Mouse (Mus musculus) naive thymus-derived CD4-positive, alpha-beta T cell, adult 2 months (primary cell): ENCODE measurements at regions not wholly inside any gene's neighbourhood (a gene's known extent, or its start where the extent isn't known, plus 50 kb on each side); places are given as distances from the start of the nearest gene placed in this dataset.
A peak's percentile ranks its signal among the peaks of the same experiment; 100 is the strongest.

Source experiments
- DNase-seq: peaks from one replicate; pipeline ENCODE4 v3.0.0-alpha.2; 2011; ENCODE audit warnings: low read depth

DNA sequence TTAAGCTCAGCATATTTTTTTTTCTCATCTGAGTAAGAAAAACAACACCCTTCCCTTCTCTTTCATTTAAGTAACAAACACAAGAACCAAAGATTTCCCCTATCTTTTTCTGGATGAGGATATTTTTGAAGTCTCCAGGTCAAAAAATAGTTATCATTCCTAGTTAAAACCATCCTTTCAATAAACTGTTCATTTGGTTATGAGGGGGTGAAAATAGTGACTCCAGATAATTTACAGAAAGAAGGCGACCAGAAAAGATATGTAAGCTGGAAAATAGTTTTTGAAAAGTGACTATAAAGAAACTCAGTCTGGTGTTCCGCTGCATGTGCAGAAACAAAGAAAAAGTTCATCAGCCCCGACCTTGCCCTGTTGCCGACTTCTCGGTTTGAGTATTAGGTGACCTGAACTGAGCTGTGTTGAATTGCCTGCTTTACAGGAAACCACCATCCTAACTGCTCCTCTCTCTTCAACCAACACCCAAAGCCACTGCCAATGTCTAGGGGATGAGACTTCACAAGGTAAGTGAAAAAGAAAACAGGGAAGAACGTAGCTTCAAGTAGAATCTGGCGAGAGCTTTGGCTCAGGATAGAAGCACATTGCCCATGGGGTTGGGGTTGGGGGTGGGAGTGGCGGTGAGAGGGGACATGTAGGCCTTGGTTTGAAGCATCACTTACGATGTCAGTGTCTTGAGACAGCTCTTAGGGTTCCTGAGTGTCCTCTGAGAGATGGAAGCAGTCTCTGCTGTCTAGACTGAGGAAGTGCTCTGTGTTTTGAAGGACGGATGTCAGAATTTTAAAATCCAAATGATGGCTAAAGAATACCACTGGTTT, 104.6 kb downstream of the Ube2e3 start:
- no peak for DNase-seq

DNA sequence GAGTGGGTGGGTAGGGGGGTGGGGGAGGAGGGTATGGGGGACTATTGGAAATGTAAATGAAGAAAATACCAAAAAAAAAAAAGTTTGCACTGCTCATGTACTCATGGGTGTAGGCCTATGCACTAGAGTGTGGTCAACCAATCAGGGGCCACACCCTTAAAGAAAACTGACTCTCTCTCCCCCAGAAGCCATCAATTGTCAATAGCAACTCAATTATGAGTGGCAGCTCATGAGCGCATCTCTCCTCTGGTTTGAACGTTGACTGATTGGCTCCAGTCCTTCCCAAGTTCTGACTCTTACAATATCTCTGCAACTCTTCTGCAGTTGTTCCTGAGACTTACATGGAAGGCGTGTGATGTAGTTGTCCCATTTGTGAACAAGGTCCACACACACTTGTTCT, 105.9 kb downstream of the Ube2e3 start:
- no peak for DNase-seq

DNA sequence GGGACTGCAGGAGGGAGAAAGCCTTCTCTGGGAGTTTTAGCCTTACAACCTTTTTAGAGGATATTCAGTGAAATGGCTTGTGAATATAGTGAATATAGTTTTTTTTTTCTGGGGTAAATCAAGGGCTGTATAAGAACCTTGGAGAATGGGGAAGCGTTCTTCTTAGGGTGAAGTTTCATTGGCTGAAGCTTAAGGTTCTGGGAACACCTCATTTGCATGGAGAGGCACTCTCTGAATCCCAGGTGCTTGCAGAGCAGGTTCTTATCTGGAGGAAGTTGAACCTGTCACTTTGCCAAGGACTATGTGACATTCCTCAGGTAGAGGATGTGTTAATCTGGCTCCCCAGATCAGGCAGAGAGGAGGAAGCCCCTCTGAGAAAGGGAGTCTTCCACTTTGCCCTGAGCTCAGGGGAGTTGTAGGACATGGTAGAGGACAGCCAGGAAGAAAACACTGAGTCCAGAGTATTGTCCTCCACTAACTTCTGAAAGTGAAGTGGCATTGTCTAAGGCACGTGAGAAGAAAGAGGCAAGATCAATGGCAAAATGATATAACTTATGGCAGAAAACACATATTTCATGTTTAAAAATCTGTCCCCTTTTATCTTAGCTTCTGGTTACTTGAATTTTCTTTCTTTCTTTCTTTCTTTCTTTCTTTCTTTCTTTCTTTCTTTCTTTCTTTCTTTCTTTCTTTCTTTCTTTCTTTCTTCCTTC, 106.9 kb downstream of the Ube2e3 start:
- DNase-seq: no peak

DNA sequence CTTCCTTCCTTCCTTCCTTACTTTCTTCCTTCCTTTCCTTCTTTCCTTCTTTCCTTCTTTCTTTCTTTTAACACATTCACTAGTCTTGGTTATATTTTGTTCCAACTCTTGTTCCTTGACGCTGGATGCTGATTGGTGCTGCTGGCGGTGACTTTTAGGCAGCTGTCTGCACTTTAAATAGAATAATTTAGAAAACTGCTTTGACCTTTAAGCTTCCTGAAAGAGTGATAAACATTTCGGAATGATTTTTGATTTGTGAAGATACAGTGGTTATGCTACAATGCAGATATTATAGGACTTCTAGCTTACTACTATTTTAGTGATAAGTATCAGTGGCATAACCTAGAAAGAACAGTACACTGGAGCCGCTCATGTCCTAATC, 107.5 kb downstream of the Ube2e3 start:
- no peak for DNase-seq

DNA sequence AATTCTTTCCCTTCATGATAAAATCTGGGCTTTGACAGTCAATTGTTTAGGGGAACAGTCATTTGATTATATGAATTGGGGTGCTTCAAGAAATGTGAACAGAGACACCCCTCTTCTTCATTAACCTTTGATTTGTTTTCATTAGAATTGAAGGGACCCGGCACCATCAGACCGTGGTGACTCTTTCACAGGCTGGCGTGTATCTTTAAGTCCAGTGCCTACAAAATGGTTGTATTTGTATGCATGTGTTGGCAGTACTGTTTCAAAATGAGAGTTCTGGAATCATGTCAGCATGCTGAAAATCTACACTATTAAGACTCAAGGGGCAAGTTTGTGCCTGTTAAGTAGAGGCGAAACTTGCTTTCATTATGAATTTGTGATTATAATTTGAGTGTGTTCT, 108.2 kb downstream of the Ube2e3 start:
- DNase-seq: no peak

DNA sequence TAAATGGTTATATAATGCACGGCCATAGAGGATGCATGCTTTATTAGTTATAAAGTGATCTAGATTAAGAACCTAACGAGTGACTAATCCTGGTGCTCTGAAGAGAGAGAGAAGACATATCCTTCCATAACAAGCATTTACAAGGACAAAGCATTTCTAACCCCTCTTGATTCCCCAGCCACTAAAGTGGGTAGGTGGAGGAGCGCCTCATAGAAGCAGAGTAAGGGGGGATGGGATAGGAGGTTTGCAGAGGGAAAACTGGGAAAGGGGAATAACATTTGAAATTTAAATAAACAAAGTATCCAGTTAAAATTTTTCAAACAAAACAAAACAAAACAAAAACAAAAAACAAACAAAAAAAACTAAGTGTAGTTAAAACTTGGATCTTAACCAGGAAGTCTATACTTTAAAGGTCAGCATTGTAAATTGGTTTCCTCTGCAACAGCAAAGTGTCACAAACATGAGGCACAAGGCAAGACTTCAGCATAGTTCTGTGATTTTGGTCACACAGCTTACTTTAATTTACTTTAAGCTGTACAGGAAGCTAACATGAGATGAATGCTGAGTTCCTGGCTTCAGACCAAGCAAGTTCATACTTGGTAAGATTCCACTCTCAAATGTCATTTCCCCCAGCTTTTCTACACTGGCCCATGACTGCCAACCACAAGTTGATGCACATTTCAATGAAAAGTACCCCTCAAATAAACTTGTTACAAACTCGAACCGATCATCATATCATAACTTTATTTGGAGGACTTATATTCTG, 109.9 kb downstream of the Ube2e3 start:
- DNase-seq: peak; percentile 49

DNA sequence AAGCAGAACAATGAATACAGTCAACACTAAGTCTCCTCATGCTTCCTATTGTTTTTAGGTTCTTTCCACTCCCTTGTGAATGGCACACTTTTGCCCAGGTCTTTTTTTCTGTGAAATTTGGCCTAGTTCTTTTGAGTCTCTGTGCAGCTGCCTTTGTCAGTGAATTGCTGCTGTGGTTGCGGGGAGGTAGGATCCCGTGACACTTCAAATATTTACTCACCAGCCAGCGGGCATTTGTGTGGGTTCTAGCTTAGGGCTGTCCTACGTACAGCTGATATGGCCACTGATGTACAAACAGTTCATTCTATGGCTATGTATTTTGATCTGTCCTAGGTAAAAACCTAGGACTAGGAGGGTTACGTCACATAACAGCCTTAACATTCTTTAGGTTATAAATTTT, 112.1 kb downstream of the Ube2e3 start:
- no peak for DNase-seq

DNA sequence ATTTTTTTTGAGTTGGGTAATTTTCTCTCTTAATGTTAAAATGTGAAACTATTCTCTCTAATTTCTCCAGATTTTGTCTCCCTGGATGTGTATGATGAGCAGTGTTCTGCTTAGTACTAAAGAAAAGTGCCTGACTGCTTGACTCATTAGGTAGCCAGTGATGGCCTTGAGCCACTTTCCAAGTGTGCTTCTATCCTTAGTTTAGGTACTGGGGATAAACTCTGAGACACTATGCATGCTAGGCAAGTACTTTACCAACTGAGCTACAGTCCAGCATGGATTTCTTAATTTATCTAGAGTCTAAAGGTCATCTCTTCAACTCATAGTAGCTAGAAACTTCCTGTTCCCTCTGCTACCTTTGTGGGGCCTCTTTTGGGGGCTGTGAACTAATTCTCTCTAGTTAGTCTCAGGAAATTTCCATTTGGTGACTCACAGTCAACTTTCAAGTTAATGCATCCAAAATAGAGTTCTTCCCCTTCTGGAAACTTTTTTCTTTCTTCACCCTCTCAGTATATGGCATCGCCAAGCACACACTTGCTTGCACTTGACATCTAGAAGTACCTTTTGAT, 112.8 kb downstream of the Ube2e3 start:
- DNase-seq: no peak

DNA sequence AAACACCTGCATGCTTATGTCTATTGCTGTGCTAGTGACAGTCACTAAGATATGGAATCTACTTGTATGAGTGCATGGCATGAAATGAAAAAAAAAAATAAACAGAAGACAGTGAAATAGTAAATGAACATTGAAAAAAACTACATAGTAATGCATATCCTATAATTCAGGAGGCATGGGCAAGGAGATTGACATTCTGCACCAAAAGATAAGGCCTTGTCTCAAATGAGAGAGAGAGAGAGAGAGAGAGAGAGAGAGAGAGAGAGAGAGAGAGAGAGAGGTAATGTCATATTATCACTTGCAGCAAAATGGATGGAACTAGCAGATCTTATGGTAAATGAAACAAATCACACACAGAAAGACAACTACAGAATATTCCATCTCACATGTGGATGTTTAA, 115.4 kb downstream of the Ube2e3 start:
- DNase-seq: no peak

DNA sequence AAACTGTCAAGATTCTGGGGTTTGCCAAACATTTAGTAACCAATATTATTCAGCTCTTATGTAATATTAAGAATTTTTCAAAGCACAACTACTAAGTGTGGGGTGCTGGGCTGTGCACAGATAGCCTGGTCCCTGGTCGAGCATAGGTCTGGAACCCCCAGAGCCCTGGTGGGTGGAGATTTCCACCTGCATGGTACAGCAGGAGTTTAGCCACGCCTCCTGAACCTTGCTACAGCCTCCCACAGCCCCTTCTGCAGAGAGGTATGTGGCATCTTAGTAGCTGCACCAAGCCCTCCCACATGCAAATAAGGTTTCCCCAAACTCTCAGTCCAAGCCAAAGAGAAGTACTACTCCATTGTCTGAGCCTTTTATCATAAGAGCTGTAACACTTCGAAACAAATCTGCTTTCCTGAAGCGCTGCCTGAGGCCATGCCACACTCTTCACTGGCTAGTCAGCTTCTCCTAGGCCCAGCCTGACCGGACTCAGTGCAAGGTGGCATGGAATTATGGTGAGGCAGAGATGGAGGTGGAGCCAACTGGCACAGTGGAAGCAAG, 116.1 kb downstream of the Ube2e3 start:
- no peak for DNase-seq

DNA sequence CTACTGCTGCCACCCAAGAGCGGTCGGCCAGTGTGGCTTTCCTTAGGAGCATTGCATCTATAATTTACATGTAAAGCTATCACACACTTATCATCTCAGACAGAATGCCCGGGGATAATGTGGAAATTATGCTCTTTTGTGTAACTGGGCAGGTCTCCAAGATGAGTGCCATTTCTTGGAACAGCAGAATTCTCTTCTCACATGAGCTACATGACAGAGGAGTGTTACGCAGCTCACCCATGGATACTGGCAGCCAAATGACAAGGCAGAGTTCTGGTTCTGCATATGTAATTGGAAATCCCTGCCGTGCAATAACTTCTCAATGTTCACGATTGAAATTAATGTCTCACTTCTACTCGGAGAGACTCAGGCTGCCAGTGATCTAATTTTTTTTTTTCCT, 119.1 kb downstream of the Ube2e3 start:
- no peak for DNase-seq

DNA sequence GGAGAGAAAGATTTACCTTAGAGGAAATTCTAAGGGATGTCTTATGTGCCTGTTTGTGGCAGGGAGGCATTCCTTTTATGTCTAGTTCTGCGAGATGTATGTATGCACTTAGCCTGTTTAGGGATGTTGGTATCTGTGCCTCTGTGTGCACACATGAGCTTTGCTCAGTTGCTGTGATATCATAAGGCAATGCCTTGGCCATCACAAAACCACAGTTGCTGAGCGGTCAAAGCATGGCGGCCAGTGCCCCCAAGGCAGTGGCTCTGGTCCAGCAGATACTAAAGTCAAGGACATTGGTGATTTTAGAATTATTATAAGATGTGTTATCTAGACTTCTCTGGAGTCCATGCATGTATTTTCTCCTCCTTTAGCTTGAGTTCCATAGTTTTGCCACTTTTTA, 119.5 kb downstream of the Ube2e3 start:
- DNase-seq: no peak

DNA sequence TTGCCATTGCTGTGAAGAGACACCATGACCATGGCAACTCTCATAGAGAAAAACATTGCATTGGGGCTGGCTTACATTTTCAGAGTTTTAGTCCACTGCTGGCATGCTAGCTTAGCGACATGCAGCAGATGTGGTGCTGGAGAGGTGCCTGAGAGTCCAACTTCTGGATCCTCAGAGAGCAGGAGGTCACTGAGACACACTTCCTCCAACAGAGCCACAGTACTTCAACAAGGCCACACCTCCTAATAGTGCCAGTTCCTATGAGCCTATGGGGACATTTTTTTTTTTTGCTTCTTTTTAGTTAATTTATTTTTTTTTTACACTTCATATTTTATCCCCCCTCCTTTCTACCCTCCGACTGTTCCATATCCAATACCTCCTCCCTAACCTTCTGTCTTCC, 120.3 kb downstream of the Ube2e3 start:
- DNase-seq: no peak

DNA sequence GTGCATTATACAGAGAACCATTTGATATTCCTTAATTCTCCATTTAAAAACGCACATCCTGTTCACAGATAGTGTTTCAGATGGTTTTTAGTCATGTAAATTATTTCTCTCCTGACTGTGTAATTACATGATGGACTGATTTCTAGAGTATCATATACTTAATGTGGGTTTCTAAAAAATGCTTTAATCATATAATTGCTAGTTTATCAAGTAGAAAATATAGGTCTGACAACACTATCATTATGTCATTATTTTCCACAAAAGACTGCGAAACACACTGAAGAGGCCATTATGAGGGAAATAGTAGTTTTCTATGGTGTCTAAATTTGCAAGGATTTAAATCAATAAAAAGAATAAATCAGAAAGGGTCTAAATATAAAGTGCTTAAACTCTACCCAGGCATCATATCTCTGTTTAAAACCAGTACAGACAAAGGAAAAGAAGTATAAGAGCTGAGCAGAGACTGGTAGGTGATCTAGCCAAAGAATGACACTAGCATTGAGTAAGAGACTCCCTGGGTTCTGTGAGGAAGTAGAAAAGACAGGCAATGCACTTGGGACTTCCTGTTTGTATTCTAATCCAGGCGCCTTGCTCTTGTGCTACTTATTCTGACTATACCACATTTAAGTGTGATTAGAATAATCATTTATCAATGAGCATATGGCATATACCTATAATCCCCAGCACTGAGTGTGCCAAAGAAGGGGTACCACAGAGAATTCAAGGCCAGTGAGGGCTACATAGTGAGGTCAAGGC, 127.1 kb downstream of the Ube2e3 start:
- DNase-seq: peak; percentile 50

DNA sequence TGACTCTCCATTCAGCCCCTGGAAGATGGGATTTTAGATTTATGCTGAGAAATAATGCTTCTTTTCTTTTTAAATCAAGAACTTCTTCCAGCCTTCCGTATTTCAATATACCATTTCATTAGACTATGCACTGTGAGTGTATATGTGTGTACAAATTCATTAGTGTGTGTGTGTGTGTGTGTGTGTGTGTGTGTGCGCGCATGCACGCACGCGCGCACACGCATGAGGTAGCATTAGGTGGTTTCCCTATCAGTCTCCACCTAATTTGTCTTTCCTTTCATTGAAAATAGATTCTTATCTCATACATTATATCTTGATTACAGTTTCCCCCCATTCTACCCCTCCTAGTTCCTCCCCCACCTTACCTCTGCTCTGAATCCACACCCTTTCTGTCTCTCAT, 130.7 kb downstream of the Ube2e3 start:
- no peak for DNase-seq

DNA sequence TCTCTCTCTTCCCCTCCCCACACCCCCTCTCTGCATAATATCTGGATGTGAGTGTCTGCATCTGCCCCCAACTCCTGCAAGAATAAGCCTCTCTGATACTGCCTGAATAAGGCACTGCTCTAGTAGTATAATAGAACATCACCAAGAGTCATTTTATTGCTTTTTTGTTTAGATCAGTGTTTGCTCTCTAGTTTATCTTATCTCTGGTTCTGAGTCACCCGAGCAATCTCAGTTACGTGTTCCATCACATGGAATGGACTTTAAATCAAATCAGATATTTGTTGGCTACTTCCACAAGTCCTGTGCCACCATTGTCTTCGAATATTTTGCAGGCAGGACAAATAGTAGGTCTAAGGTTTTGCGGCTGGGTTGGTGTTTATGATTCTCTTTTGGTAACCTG, 131.5 kb downstream of the Ube2e3 start:
- DNase-seq: no peak

DNA sequence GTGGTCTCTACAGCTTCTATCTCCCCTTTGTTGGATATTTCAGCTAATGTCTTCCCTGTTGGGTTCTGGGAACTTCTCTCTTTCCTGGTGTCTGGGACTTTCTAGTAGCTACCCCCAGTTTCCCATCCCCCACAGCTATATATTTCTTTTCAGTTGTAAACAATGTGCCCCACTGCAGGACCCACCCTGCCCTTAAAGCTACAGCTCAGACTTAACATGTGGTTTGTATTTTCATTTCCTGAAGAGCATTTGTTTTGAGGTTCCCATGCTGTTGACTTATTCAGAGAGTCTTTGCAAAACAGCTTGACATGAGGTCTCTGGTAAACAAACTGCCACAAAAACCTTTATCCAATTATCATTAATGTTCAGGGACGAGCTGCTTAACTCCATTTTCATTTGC, 136.9 kb downstream of the Ube2e3 start:
- no peak for DNase-seq

DNA sequence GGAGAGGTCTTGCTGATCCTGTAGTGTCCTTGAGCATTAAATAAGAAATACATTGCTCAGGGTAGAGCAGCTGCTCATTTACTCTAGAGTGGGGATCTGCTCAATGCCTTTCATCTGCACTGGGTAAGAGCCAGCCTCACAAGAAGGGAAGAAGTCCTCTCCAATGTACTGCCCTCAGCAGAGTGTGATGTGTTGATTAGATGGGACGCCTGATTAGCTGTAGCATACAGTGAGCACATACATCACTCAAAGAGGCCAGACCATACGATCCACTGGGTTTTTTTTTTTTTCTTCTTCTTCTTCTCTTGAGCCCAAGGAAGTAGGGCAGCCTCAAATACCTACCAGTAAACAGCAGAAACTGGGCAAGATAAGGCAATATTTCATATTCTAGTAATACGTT, 140.7 kb downstream of the Ube2e3 start:
- DNase-seq: no peak

DNA sequence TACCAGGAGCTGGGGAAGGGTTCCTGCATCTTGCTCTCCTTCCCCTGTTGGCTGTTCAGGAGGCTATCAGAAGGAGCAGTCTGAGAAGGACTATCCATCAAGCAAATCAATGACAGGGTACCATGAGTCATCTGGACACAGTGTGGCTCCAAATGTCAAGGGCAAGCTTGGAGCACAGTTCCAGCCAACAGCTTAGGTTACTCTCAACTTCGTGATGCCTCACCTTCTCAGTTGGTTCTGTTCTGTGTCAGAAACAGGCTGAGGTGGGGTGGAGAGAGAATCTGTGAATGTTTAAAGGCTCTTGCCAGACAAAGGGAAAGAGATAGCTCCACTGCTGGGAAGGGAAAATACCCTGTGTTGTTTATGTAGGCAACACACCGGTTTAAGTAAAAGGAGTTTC, 141.9 kb downstream of the Ube2e3 start:
- DNase-seq: no peak

DNA sequence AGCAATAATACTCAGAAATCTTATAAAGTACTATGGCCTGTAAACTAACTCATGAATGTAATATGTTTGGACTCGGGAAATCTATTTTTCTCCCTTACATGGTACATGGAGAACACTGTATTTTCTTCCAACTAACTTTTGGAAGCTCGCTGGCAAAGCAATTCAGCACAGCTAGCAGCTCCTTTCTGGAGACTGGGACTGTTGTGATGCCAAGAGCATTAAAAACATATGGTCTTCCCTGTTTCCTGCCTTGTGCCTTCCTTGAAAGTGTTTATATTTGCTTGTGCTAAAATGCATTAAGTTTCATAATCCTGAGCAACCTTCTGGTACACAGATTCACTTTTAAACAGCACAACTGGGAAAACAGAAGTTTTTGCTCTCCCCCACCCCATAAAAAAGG, 142.3 kb downstream of the Ube2e3 start:
- DNase-seq: no peak

DNA sequence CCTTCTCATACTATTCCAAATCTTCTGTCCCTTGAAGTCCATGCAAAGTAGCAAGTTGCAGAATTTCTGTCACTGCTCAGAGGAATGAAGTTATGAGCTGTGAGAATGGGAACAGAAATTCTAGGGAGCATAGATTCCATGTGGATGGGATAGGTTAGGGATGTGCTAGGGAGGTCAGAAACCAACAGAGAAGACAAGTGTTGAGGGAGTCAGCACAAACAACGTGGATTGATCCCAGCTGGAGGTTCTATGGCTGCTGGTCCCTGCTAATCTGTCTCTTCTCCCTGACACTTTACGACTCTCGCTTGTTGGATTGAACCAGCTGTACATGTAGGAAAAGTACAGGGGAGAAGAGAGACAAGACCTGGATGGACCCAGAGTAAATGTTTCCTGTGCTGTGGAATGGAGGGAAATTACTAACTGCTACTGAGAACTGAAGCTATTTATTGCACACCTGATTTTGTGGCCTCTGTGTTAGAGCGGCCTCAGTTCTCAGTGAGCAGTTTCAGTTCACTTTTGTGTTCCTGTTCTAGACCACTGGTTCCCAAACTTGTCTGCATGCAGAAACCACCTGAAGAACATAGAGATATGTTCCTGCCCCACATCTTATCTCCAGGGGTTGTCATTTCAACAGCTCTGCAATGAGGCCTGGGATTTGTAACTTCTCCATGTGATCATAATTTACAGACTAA, 151.0 kb downstream of the Ube2e3 start:
- no peak for DNase-seq
